Mouse (Mus musculus): ENCODE measurements around the gene Spata32. TPM values are rescaled to one million over a fixed set of nuclear protein-coding genes. Genes with fewer than 3 reads are reported as not detected.

Gene Spata32
- polyA plus RNA-seq, 1 experiment from 2014 or later, result 0.92 TPM

GRCm38 (mm10) chr11:103219995-103220394 is 1.8 kb upstream of the Spata32 start:
- no peak overlapping the region for H3K4me2 ChIP-seq (ENCODE audit: low read depth, low read length)
- no peak overlapping the region for H3K9ac ChIP-seq (replicated peaks; ENCODE audit: low read depth, low read length)
- H3K4me1 ChIP-seq (ENCODE audit: control insufficient read depth, insufficient read depth, low read length), result peaks cover 6% of the 10 kb centered on the region; the same call in 1 of the 2 replicates
- peaks cover 13% of the 10 kb centered on the region for H3K36me3 ChIP-seq (ENCODE audit: control insufficient read depth, insufficient read depth, low read length)
- no peaks in the 10 kb centered on the region; the same call in 1 of the 2 replicates for H3K9me3 ChIP-seq (ENCODE audit: control insufficient read depth, low read length)
- H3K27me3 ChIP-seq (ENCODE audit: control insufficient read depth, insufficient read depth, low read length), result no peaks in the 10 kb centered on the region
- H3K4me3 ChIP-seq (ENCODE audit: low read depth, low read length), result no peak overlapping the region
- ATAC-seq (ENCODE audit: low read depth), result no peak
- 76% methylated on average over 4 of the region's 4 CpGs for WGBS
- H3K27ac ChIP-seq (ENCODE audit: low read depth, low read length), result no peak overlapping the region

- Histone ChIP-seq H3K4me2 (ENCODE audit: low read depth, low read length) (no peak overlapping the region), H3K4me1 (ENCODE audit: control insufficient read depth, insufficient read depth, low read length) (peaks cover 6% of the 10 kb centered on the region; the same call in 1 of the 2 replicates), H3K9ac (replicated peaks; ENCODE audit: low read depth, low read length) (no peak overlapping the region), H3K4me3 (ENCODE audit: low read depth, low read length) (no peak overlapping the region), H3K27ac (ENCODE audit: low read depth, low read length) (no peak overlapping the region), H3K36me3 (ENCODE audit: control insufficient read depth, insufficient read depth, low read length) (peaks cover 11% of the 10 kb centered on the region), H3K27me3 (ENCODE audit: control insufficient read depth, insufficient read depth, low read length) (no peaks in the 10 kb centered on the region), H3K9me3 (ENCODE audit: control insufficient read depth, low read length) (no peaks in the 10 kb centered on the region; the same call in 1 of the 2 replicates)
- 84% methylated on average over 5 of the region's 5 CpGs for WGBS
- no peak for ATAC-seq (ENCODE audit: low read depth)
These were observed 1.0 kb upstream of the Spata32 start for GRCm38 (mm10) chr11:103219259-103219658.

GRCm38 (mm10) chr11:103218517-103218901 is 277 bp upstream of the Spata32 start:
- Histone ChIP-seq H3K36me3 (ENCODE audit: control insufficient read depth, insufficient read depth, low read length) (peaks cover 9% of the 10 kb centered on the region), H3K4me2 (ENCODE audit: low read depth, low read length) (peak overlapping the region; percentile 89), H3K27ac (ENCODE audit: low read depth, low read length) (peak overlapping the region; percentile 72), H3K9me3 (ENCODE audit: control insufficient read depth, low read length) (no peaks in the 10 kb centered on the region; the same call in 1 of the 2 replicates), H3K4me1 (ENCODE audit: control insufficient read depth, insufficient read depth, low read length) (peaks cover 6% of the 10 kb centered on the region; the same call in 1 of the 2 replicates), H3K9ac (replicated peaks; ENCODE audit: low read depth, low read length) (peak overlapping the region; percentile 66), H3K27me3 (ENCODE audit: control insufficient read depth, insufficient read depth, low read length) (no peaks in the 10 kb centered on the region), H3K4me3 (ENCODE audit: low read depth, low read length) (peak overlapping the region; percentile 46)
- 32% methylated on average over 6 of the region's 6 CpGs for WGBS
- ATAC-seq (ENCODE audit: low read depth), result peak; percentile 10; the same call in 1 of the 2 replicates

- H3K9ac ChIP-seq (replicated peaks; ENCODE audit: low read depth, low read length), result no peak overlapping the region
- H3K9me3 ChIP-seq (ENCODE audit: control insufficient read depth, low read length), result no peaks in the 10 kb centered on the region; the same call in 1 of the 2 replicates
- H3K27me3 ChIP-seq (ENCODE audit: control insufficient read depth, insufficient read depth, low read length), result no peaks in the 10 kb centered on the region
- no peak overlapping the region for H3K27ac ChIP-seq (ENCODE audit: low read depth, low read length)
- H3K4me3 ChIP-seq (ENCODE audit: low read depth, low read length), result no peak overlapping the region
- no peak overlapping the region for H3K4me2 ChIP-seq (ENCODE audit: low read depth, low read length)
- H3K36me3 ChIP-seq (ENCODE audit: control insufficient read depth, insufficient read depth, low read length), result peaks cover 1% of the 10 kb centered on the region; the same call in 1 of the 2 replicates
- H3K4me1 ChIP-seq (ENCODE audit: control insufficient read depth, insufficient read depth, low read length), result peaks cover 6% of the 10 kb centered on the region; the same call in 1 of the 2 replicates
- no peak for ATAC-seq (ENCODE audit: low read depth)
- WGBS, result 57% methylated on average over 1 of the region's 1 CpGs
These were observed 2.9 kb downstream of the Spata32 start for GRCm38 (mm10) chr11:103215355-103215754.

GRCm38 (mm10) chr11:103213712-103214111 is 4.5 kb downstream of the Spata32 start:
- H3K4me3 ChIP-seq (ENCODE audit: low read depth, low read length), result no peak overlapping the region
- no peak overlapping the region for H3K4me2 ChIP-seq (ENCODE audit: low read depth, low read length)
- 89% methylated on average over 5 of the region's 5 CpGs for WGBS
- no peak for ATAC-seq (ENCODE audit: low read depth)
- no peak overlapping the region for H3K9ac ChIP-seq (replicated peaks; ENCODE audit: low read depth, low read length)
- H3K27ac ChIP-seq (ENCODE audit: low read depth, low read length), result no peak overlapping the region
- no peaks in the 10 kb centered on the region for H3K27me3 ChIP-seq (ENCODE audit: control insufficient read depth, insufficient read depth, low read length)
- H3K36me3 ChIP-seq (ENCODE audit: control insufficient read depth, insufficient read depth, low read length), result no peaks in the 10 kb centered on the region
- H3K9me3 ChIP-seq (ENCODE audit: control insufficient read depth, low read length), result no peaks in the 10 kb centered on the region; the same call in 1 of the 2 replicates
- H3K4me1 ChIP-seq (ENCODE audit: control insufficient read depth, insufficient read depth, low read length), result peaks cover 6% of the 10 kb centered on the region; the same call in 1 of the 2 replicates

GRCm38 (mm10) chr11:103210291-103210690 is 7.9 kb downstream of the Spata32 start:
- Histone ChIP-seq H3K27ac (ENCODE audit: low read depth, low read length) (no peak overlapping the region), H3K9ac (replicated peaks; ENCODE audit: low read depth, low read length) (no peak overlapping the region), H3K4me3 (ENCODE audit: low read depth, low read length) (no peak overlapping the region), H3K27me3 (ENCODE audit: control insufficient read depth, insufficient read depth, low read length) (no peaks in the 10 kb centered on the region), H3K9me3 (ENCODE audit: control insufficient read depth, low read length) (no peaks in the 10 kb centered on the region), H3K4me1 (ENCODE audit: control insufficient read depth, insufficient read depth, low read length) (no peaks in the 10 kb centered on the region), H3K36me3 (ENCODE audit: control insufficient read depth, insufficient read depth, low read length) (no peaks in the 10 kb centered on the region), H3K4me2 (ENCODE audit: low read depth, low read length) (no peak overlapping the region)
- no peak for ATAC-seq (ENCODE audit: low read depth)
- 79% methylated on average over 8 of the region's 8 CpGs for WGBS

- WGBS, result 83% methylated on average over 3 of the region's 3 CpGs
- H3K4me3 ChIP-seq (ENCODE audit: low read depth, low read length), result no peak within 1 kb of the TSS
- H3K9me3 ChIP-seq (ENCODE audit: control insufficient read depth, low read length), result no peaks in the 10 kb centered on the region
- H3K27me3 ChIP-seq (ENCODE audit: control insufficient read depth, insufficient read depth, low read length), result no peaks in the 10 kb centered on the region
- H3K27ac ChIP-seq (ENCODE audit: low read depth, low read length), result no peak within 1 kb of the TSS
- no peak for ATAC-seq (ENCODE audit: low read depth)
- H3K9ac ChIP-seq (replicated peaks; ENCODE audit: low read depth, low read length), result no peak within 1 kb of the TSS
- no peak within 1 kb of the TSS for H3K4me2 ChIP-seq (ENCODE audit: low read depth, low read length)
- H3K4me1 ChIP-seq (ENCODE audit: control insufficient read depth, insufficient read depth, low read length), result no peaks in the 10 kb centered on the region
- H3K36me3 ChIP-seq (ENCODE audit: control insufficient read depth, insufficient read depth, low read length), result no peaks in the 10 kb centered on the region
These were observed 9.8 kb downstream of the Spata32 start, which contains the start of gene 1700023F06Rik for GRCm38 (mm10) chr11:103208458-103208857. 1700023F06Rik (minus strand) TSS chr11:103208558.

GRCm38 (mm10) chr11:103206203-103206602 is 12.0 kb downstream of the Spata32 start:
- 92% methylated on average over 6 of the region's 6 CpGs for WGBS
- no peak overlapping the region for H3K4me2 ChIP-seq (ENCODE audit: low read depth, low read length)
- ATAC-seq (ENCODE audit: low read depth), result no peak
- no peaks in the 10 kb centered on the region for H3K36me3 ChIP-seq (ENCODE audit: control insufficient read depth, insufficient read depth, low read length)
- no peaks in the 10 kb centered on the region for H3K4me1 ChIP-seq (ENCODE audit: control insufficient read depth, insufficient read depth, low read length)
- H3K27me3 ChIP-seq (ENCODE audit: control insufficient read depth, insufficient read depth, low read length), result no peaks in the 10 kb centered on the region
- H3K27ac ChIP-seq (ENCODE audit: low read depth, low read length), result no peak overlapping the region
- H3K9me3 ChIP-seq (ENCODE audit: control insufficient read depth, low read length), result no peaks in the 10 kb centered on the region
- no peak overlapping the region for H3K4me3 ChIP-seq (ENCODE audit: low read depth, low read length)
- H3K9ac ChIP-seq (replicated peaks; ENCODE audit: low read depth, low read length), result no peak overlapping the region

GRCm38 (mm10) chr11:103202376-103202775 is 15.9 kb downstream of the Spata32 start:
- no peak overlapping the region for H3K4me2 ChIP-seq (ENCODE audit: low read depth, low read length)
- no peak for ATAC-seq (ENCODE audit: low read depth)

More at GRCm38 (mm10) chr11:103202376-103202775, 15.9 kb downstream of the Spata32 start:
- no peak overlapping the region for H3K27ac ChIP-seq (ENCODE audit: low read depth, low read length)
- no peak overlapping the region for H3K4me3 ChIP-seq (ENCODE audit: low read depth, low read length)
- peaks cover 16% of the 10 kb centered on the region for H3K27me3 ChIP-seq (ENCODE audit: control insufficient read depth, insufficient read depth, low read length)
- H3K4me1 ChIP-seq (ENCODE audit: control insufficient read depth, insufficient read depth, low read length), result peaks cover 2% of the 10 kb centered on the region; the same call in 1 of the 2 replicates
- H3K36me3 ChIP-seq (ENCODE audit: control insufficient read depth, insufficient read depth, low read length), result no peaks in the 10 kb centered on the region
- no peak overlapping the region for H3K9ac ChIP-seq (replicated peaks; ENCODE audit: low read depth, low read length)
- no peaks in the 10 kb centered on the region for H3K9me3 ChIP-seq (ENCODE audit: control insufficient read depth, low read length)

Measured in neural tube, embryonic 14.5 days (tissue).